Mouse (Mus musculus): ENCODE data around the gene Lrrc66. TPM values are rescaled to one million over a fixed set of nuclear protein-coding genes. Genes with fewer than 3 reads are reported as not detected.

Gene Lrrc66
- polyA plus RNA-seq, 3 experiments from 2014 or later = 0.29 to 1.4 TPM; not detected in 1

- ATAC-seq = peak; percentile 95
Observed at GRCm38 (mm10) chr5:73556733-73557425, 75.4 kb downstream of the Lrrc66 start.

Other genes with a start within 250 kb of the Lrrc66 start
- not detected for gene Cwh43, start 226.5 kb downstream of the Lrrc66 start, polyA plus RNA-seq (2017; shearing (Covaris generic))
- gene Dcun1d4, start 151.5 kb downstream of the Lrrc66 start, polyA plus RNA-seq (2017; shearing (Covaris generic)) = 10 to 100 TPM; 13.4 to 16.6 (median 14.3) TPM
- 10 to 100 TPM; 11.6 to 12.5 (median 12.4) TPM for gene Sgcb, start 15.3 kb upstream of the Lrrc66 start, polyA plus RNA-seq (2017; shearing (Covaris generic))
- gene Spata18, start 18.9 kb upstream of the Lrrc66 start, polyA plus RNA-seq (2017; shearing (Covaris generic)) = not detected

Data from inflammation-experienced regulatory T-cells, adult 6 months (primary cell).